ENCODE assay signal across 24 mouse cellular contexts in the genomic region with DNA sequence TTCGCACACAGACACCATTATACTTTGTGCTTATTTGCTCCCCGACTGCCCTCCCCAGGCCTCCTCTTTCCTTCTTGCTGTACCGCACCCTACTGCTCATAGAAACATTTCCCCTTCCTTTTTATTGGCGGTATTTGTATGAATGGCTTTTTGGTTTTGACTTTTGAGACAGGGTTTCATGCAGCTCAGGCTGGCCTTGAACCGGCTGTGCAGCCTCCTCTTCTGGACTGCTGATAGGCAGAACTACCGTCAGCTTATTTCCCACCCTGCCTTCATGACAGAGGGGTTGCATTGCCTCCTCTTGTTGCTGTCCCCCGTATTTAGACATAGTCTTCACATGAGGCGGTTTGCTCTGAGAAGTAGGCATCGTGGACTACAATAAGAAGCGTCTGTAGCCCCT. TPM values are rescaled to one million over a fixed set of nuclear protein-coding genes. Genes with fewer than 3 reads are reported as not detected.
A peak's percentile ranks its signal among the peaks of the same experiment; 100 is the strongest.
DNase-seq lines count a peak whose midpoint lies in the region; ATAC-seq lines count a peak whose summit lies in the region.
"Had no signal": no experiment of that assay in that cellular context is flagged by ENCODE, and none has a peak within 500 bp of the region (broad histone marks: within the 10 kb centered on the region; RNA-seq: fewer than 3 reads in every experiment).

No protein-coding gene starts in this region.

- H3K36me3 ChIP-seq in limb, embryonic 13.5 days: no peaks in the 10 kb centered on the region
- H3K36me3 ChIP-seq in limb, embryonic 10.5 days: peaks cover 10% of the 10 kb centered on the region; the same call in 1 of the 2 replicates
- peaks cover 12% of the 10 kb centered on the region for H3K36me3 ChIP-seq in liver, embryonic 15.5 days (replicated peaks)
- H3K36me3 ChIP-seq in liver, embryonic 16.5 days (ENCODE audit: control insufficient read depth, insufficient read depth): no peaks in the 10 kb centered on the region; the same call in 1 of the 2 replicates
- H3K36me3 ChIP-seq: embryonic facial prominence, embryonic 12.5 days; embryonic facial prominence, embryonic 15.5 days; heart, embryonic 12.5 days had no signal

- WGBS in limb, embryonic 13.5 days: 89% methylated on average over 10 of the region's 10 CpGs
- WGBS in limb, embryonic 10.5 days: 93% methylated on average over 10 of the region's 10 CpGs
- WGBS in liver, embryonic 15.5 days (ENCODE audit: insufficient replicate concordance): 73% methylated on average over 10 of the region's 10 CpGs
- WGBS in liver, embryonic 16.5 days (ENCODE audit: insufficient replicate concordance): 73% methylated on average over 10 of the region's 10 CpGs

- H3K27ac ChIP-seq in limb, embryonic 13.5 days: peak overlapping the region; percentile 10; the same call in 1 of the 2 replicates
- H3K27ac ChIP-seq in limb, embryonic 10.5 days: no peak overlapping the region
- H3K27ac ChIP-seq in liver, embryonic 15.5 days (replicated peaks): 0 out of 2 replicates have a peak overlapping the region, but pooled peaks have one; percentile 16
- 0 out of 2 replicates have a peak overlapping the region, but pooled peaks have one; percentile 21 for H3K27ac ChIP-seq in liver, embryonic 16.5 days (ENCODE audit: low read length)
- H3K27ac ChIP-seq: embryonic facial prominence, embryonic 12.5 days; embryonic facial prominence, embryonic 15.5 days; gastrocnemius, adult 2 months; hindbrain, embryonic 10.5 days; hindbrain, embryonic 13.5 days had no signal

- peaks cover 32% of the 10 kb centered on the region for H3K4me1 ChIP-seq in limb, embryonic 13.5 days
- H3K4me1 ChIP-seq in limb, embryonic 10.5 days: peaks cover 18% of the 10 kb centered on the region
- H3K4me1 ChIP-seq in liver, embryonic 15.5 days (replicated peaks): peaks cover 81% of the 10 kb centered on the region
- peaks cover 59% of the 10 kb centered on the region for H3K4me1 ChIP-seq in liver, embryonic 16.5 days (ENCODE audit: control insufficient read depth, low read depth, low read length)

- no peaks in the 10 kb centered on the region for H3K9me3 ChIP-seq in limb, embryonic 13.5 days
- H3K9me3 ChIP-seq in limb, embryonic 10.5 days (replicated peaks): no peaks in the 10 kb centered on the region
- no peaks in the 10 kb centered on the region for H3K9me3 ChIP-seq in liver, embryonic 15.5 days (replicated peaks)
- no peaks in the 10 kb centered on the region for H3K9me3 ChIP-seq in liver, embryonic 16.5 days (replicated peaks; ENCODE audit: control insufficient read depth, low read length)
- H3K9me3 ChIP-seq: embryonic facial prominence, embryonic 12.5 days; embryonic facial prominence, embryonic 15.5 days; heart, embryonic 12.5 days; hindbrain, embryonic 10.5 days; hindbrain, embryonic 13.5 days had no signal

- H3K4me3 ChIP-seq in limb, embryonic 13.5 days: no peak overlapping the region
- H3K4me3 ChIP-seq in limb, embryonic 10.5 days: no peak overlapping the region
- no peak overlapping the region for H3K4me3 ChIP-seq in liver, embryonic 15.5 days (replicated peaks)
- H3K4me3 ChIP-seq in liver, embryonic 16.5 days (ENCODE audit: low read depth, low read length): no peak overlapping the region
- H3K4me3 ChIP-seq: embryonic facial prominence, embryonic 12.5 days; embryonic facial prominence, embryonic 15.5 days; gastrocnemius, adult 2 months; heart, embryonic 12.5 days; hindbrain, embryonic 10.5 days; hindbrain, embryonic 13.5 days had no signal

- no peak for DNase-seq in limb, embryonic 10.5 days (ENCODE audit: low spot score)
- DNase-seq in liver: no peak
- no peak for DNase-seq in testis, postnatal 14 days (ENCODE audit: low spot score)
- DNase-seq: adrenal gland, adult 2 months; adrenal gland, postnatal 14 days; cerebellum, adult 11 months; cerebellum, adult 2 months; cerebellum, adult 9-11 months; cerebellum, postnatal 25 days; forebrain, postnatal 0 days; gastrocnemius, adult 2 months; gastrocnemius, postnatal 14 days; heart, adult 18-20 months; heart, postnatal 14 days had no signal

- H3K27me3 ChIP-seq in limb, embryonic 13.5 days: no peaks in the 10 kb centered on the region
- no peaks in the 10 kb centered on the region for H3K27me3 ChIP-seq in limb, embryonic 10.5 days (ENCODE audit: low read depth, poor library complexity, severe bottlenecking)
- H3K27me3 ChIP-seq in liver, embryonic 15.5 days: no peaks in the 10 kb centered on the region
- H3K27me3 ChIP-seq in liver, embryonic 16.5 days (ENCODE audit: control insufficient read depth, insufficient read depth, low read depth, low read length): no peaks in the 10 kb centered on the region
- H3K27me3 ChIP-seq: embryonic facial prominence, embryonic 12.5 days; embryonic facial prominence, embryonic 15.5 days; heart, embryonic 12.5 days; hindbrain, embryonic 13.5 days had no signal

- no peak overlapping the region for H3K4me2 ChIP-seq in limb, embryonic 13.5 days (replicated peaks)
- no peak overlapping the region for H3K4me2 ChIP-seq in liver, embryonic 15.5 days
- H3K4me2 ChIP-seq in liver, embryonic 16.5 days (ENCODE audit: low read depth, low read length): no peak overlapping the region
- H3K4me2 ChIP-seq: embryonic facial prominence, embryonic 12.5 days; embryonic facial prominence, embryonic 15.5 days; heart, embryonic 12.5 days; hindbrain, embryonic 13.5 days had no signal

- no peak overlapping the region for H3K9ac ChIP-seq in limb, embryonic 13.5 days
- H3K9ac ChIP-seq in liver, embryonic 15.5 days: no peak overlapping the region
- H3K9ac ChIP-seq in liver, embryonic 16.5 days (ENCODE audit: low read depth, low read length): no peak overlapping the region
- H3K9ac ChIP-seq: embryonic facial prominence, embryonic 12.5 days; embryonic facial prominence, embryonic 15.5 days; forebrain, postnatal 0 days; heart, embryonic 12.5 days; hindbrain, embryonic 13.5 days had no signal

- ATAC-seq in limb, embryonic 13.5 days (ENCODE audit: low FRiP score, low read depth): no peak
- no peak for ATAC-seq in liver, embryonic 15.5 days (ENCODE audit: insufficient read depth)
- ATAC-seq in liver, embryonic 16.5 days (ENCODE audit: low read depth): no peak
- ATAC-seq: forebrain, embryonic 14.5 days; forebrain, postnatal 0 days; hindbrain, embryonic 16.5 days had no signal

RNA-seq across cellular contexts. Expression of a gene that starts 6.8 kb away (rescaled TPM):
- polyA plus RNA-seq in limb, embryonic 13.5 days (2015; fragmentation: Nextera tagmentation; extraction: Ambion mirVana): 9.0 and 9.4 TPM in 2 replicates
- 7.3 and 7.4 TPM in 2 replicates for polyA plus RNA-seq in limb, embryonic 10.5 days (2016; fragmentation: Nextera tagmentation; extraction: Ambion mirVana)
- 5.1 and 6.2 TPM in 2 replicates for polyA plus RNA-seq in liver, embryonic 15.5 days (2015; fragmentation: Nextera tagmentation; extraction: Ambion mirVana)
- 3.5 and 3.8 TPM in 2 replicates for polyA plus RNA-seq in liver, embryonic 16.5 days (2015; fragmentation: Nextera tagmentation; extraction: Ambion mirVana)
